Mouse (Mus musculus) liver, embryonic 15.5 days (tissue): ENCODE data around the gene Dpy30. TPM values are rescaled to one million over a fixed set of nuclear protein-coding genes. Genes with fewer than 3 reads are reported as not detected.

Experiments used
- polyA plus RNA-seq: library from polyadenylated mRNA; unstranded; fragments of >200 nt; fragmentation: Nextera tagmentation; extraction: Ambion mirVana; gene quantifications from 2 replicates; pipeline ENCODE4 v1.2.1, GENCODE M21; 2015

Dpy30 gene
- polyA plus RNA-seq, 1 experiment from 2014 or later = 119 TPM

Other genes with a start within 250 kb of the Dpy30 start
- 88.8 and 96.4 TPM in 2 replicates for gene Memo1, start 28.4 kb downstream of the Dpy30 start, polyA plus RNA-seq
- 5.2 and 5.3 TPM in 2 replicates for gene Spast, start 15.0 kb upstream of the Dpy30 start, polyA plus RNA-seq
- 16.4 and 17.6 TPM in 2 replicates for gene Slc30a6, start 71.7 kb upstream of the Dpy30 start, polyA plus RNA-seq
- 0.48 and 0.58 TPM in 2 replicates for gene Nlrc4, start 135.2 kb upstream of the Dpy30 start, polyA plus RNA-seq
- gene Yipf4, start 165.5 kb upstream of the Dpy30 start, polyA plus RNA-seq = 67.7 and 74.2 TPM in 2 replicates
- 25.3 and 26.1 TPM in 2 replicates for gene Birc6, start 204.4 kb upstream of the Dpy30 start, polyA plus RNA-seq